Mouse (Mus musculus): ENCODE data around the gene Ldha.
"Not testable (repeated sequence)": the region's sequence is repeated elsewhere in the genome, so short reads cannot be mapped to it uniquely, and the experiment has no call there.

Ldha gene

DNA sequence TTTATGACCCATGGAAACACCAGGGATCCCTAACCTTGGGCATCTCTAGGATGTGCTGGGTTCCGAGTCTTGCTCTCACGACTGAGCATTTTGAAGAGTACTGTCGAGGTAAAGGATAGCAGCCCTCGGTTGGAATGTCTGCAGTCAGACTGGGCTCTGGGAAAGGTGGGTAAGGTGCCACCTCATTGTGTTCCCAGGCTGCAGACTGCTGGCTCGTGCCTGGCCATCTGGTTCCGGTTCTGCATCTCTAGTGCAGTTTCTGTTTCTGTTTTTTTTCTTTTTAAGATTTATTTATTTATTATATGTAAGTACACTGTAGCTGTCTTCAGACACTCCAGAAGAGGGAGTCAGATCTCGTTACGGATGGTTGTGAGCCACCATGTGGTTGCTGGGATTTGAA, 40.7 kb downstream of the Ldha start:
- DNase-seq: not testable (repeated sequence)

- no peak for DNase-seq
These were observed 42.0 kb downstream of the Ldha start for GRCm38 (mm10) chr7:46883304-46883703.

DNA sequence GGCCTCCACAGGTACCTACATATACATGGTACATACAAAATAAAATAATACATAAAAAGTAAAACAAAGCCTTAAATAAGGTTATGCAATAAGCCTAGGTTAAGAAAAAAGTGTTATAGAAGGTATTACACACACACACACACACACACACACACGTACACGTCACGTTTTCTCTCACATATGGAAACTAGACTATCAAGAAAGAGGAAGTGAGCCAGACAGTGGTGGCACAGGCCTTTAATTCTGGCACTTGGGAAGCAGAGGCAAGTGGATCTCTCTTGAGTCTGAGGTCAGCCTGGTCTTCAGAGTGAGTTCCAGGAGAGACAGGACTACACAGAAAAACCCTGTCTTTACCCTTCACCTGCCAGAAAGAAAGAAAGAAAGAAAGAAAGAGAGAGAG, 54.2 kb downstream of the Ldha start:
- DNase-seq: no peak

GRCm38 (mm10) chr7:46899343-46899742, 58.1 kb downstream of the Ldha start:
- no peak for DNase-seq

Data from cerebellum, postnatal 36 days (tissue).